Mouse (Mus musculus): Measurements from ENCODE around the gene Pcgf1.
A peak's percentile ranks its signal among the peaks of the same experiment; 100 is the strongest.

The Pcgf1 gene

DNA sequence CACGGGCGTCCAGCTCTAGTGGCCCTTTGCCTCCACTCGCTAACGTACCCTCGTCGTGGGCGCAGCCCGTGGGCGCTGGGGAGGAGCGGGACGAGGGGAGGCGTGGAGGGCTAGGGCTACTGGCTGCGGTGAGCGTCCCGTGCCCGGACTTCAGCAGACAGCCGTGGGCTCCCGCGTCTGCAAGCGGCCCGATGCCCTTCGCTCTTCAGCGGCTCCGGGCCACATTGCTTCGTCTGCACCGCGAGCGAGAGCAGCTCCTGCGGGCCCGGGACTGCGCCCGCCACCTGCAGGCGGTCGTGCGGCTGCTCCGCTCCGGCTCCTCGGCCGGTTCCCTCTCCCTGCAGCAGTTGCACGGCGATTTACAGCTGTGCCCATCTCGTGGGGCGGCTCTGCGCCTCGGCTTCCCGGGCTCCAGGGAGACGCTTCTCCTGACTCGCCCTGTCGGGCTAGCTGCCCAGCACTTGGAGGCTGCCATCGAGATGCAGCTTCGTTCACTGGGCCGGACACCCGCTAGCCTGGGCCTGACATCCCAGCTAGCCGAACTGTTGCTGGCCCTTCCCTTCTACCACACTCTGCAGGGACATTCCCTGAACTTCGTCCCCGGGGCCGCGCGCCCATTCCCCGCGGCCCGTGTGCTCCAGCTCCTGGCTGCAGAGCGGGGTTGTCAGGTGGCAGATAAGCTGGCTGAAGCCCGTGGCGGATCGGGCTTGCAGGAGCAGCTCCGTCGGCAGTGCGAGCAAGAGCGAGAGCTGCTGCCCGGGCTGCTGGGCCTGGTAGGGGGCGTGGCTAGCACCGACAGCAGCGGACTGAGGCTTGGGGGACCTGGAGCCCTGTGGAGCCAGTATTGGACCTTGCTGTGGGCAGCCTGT lies 24.3 kb downstream of the Pcgf1 start:
- peak; percentile 71 to 82 for DNase-seq (ENCODE audit: low spot score in 2 of 2)

- no peak for DNase-seq (ENCODE audit: low spot score in 2 of 2)
These were observed 25.5 kb downstream of the Pcgf1 start for GRCm38 (mm10) chr6:83103130-83103650.

GRCm38 (mm10) chr6:83104158-83104557 lies 26.5 kb downstream of the Pcgf1 start:
- no peak for DNase-seq (ENCODE audit: low spot score in 2 of 2)

DNA sequence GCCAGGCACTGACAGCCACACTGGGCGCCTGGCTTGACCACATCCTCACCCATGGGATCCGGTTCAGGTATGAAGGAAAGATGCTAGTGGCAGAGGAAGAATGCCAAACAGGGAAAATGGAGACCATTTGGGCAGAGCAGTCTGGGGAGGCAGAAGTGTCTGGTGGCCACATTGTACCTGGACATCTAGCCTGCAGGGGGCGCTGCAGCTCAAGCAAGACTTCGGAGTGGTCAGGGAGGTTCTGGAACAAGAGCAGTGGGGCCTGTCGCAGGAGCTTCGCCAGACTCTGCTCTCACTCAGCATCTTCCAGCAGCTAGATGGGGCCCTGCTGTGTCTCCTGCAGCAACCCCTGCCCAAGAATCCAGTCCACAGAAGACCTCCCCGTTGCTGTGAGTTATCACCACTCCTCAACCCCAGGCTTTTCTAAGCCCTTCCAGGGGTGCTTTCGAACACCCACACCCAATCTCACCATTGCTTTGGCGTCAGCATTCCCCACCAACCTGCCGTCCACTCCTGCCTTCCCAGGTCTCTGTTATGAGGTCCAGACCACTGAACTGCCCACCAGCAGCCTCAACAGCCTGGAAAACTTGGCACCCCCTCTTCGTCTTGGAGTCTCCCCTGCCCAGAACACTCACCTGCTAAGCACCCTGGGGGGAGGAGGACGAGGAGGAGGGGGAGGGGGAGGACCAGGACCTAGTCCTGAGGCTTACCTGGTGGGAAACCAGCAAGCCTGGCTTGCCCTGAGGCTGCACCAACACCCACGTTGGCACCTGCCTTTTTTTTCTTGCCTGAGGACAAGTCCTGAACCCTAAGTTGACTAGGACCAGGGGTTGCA lies 30.1 kb downstream of the Pcgf1 start:
- peak; percentile 68 to 88 for DNase-seq (ENCODE audit: low spot score in 2 of 2)

DNA sequence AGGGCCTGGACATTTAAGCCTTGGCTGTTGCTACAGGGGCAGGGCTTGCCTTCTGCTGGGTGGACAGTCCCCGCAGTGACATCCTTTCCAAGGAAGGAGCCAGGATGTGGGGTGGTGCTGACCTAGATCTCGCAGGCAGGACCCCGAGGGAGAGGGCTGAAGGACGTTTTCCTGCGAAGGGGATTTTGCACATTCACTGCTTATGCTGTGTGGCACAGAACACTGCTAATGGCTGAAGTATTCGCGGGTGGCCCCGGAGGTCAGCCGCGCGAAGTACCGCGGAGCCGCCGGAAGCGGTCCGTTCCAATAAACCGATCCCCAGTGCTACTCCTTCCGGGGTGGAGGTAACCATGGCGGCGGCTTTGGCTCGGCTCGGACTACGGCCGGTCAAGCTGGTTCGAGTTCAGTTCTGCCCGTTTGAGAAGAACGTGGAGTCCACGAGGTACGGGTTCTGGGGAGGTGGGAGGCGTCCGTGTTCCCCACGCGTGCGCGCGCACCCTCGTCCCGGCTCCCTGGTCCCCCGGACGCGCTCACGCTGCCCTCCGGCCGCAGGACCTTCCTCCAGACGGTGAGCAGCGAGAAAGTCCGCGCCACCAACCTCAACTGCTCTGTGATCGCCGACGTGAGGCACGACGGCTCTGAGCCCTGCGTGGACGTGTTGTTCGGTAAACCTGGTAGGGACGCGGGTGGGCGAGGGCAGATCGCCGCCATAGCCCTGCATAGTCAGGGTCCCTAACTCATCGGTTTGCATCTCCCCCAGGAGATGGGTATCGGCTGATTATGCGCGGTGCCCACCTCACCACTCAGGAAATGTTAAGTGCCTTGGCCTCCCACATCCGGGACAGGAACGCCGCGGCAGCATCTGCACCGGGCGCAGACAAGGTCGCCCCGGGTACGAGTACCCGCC lies 31.3 kb downstream of the Pcgf1 start, which contains the start of gene Mrpl53:
Gene Mrpl53, plus strand, starts transcription at position 279 of the 907 bp plus-strand sequence.
- peak; percentile 59 to 65 for DNase-seq (ENCODE audit: low spot score in 2 of 2)

- DNase-seq (ENCODE audit: low spot score in 2 of 2) = no peak
These were observed 34.0 kb downstream of the Pcgf1 start for GRCm38 (mm10) chr6:83111510-83112136.

DNA sequence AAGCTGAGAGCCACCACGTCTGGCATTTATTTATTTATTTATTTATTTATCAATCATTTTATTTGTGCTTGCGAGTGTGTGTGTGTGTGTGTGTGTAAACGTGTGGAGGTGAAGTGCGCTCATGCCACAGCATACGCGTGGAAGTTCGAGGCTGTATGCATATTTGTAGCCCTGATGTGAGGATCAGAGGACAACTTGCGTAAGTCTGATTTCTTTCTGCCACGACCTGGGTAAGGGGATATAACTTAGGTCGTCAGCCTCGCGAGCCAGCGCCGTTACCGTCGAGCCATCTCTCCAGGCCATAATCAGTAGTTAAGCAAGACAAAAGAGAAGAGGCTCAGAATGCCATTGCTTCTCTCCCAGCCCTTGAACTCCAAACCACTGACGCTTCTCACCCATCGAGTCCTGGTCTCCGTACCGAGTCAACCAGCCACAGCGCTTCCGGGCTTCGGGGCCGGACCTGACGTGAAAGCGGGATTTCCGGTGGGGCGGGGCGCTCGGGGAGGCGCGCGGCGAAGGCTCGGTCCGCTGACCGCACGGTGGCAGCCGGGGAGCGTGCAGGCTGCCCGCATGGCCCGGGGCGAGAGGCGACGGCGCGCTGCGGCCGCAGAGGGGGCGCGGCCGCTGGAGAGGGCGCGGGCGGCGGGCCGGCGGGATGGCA lies 37.5 kb downstream of the Pcgf1 start, which contains the start of gene Mogs:
Gene Mogs, plus strand, starts transcription at position 486 of the 661 bp plus-strand sequence.
- peak; percentile 85 to 89 for DNase-seq (ENCODE audit: low spot score in 2 of 2)

DNA sequence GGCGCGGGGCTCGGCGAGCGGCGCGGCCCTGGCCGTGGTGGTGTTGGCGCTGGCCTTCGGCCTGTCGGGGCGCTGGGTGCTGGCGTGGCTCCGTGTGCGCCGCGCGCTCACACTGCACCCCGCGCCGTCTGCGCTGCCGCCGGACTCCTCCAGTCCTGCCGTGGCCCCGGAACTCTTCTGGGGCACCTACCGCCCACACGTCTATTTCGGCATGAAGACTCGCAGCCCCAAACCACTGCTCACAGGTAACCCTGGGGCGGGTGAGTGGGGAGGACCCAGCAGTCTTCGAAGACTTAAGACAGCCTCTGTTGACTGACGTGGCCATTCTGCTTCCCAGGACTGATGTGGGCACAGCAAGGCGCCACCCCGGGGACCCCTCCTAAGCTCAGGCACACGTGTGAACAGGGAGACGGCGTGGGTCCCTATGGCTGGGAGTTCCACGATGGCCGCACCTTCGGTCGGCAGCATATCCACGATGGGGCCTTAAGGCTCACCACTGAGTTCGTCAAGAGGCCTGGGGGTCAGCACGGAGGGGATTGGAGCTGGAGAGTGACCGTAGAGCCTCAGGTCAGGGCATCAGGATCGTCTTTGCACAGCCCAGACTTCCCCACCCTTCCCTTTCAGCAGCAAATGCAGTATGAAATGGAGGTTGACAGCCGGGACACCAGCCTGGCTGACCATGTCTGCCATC lies 38.2 kb downstream of the Pcgf1 start:
- peak in 1 of 2 experiments; percentile 38 for DNase-seq (ENCODE audit: low spot score in 2 of 2)

- DNase-seq (ENCODE audit: low spot score in 2 of 2) = no peak
These were observed 38.9 kb downstream of the Pcgf1 start for GRCm38 (mm10) chr6:83116373-83117164.

DNA sequence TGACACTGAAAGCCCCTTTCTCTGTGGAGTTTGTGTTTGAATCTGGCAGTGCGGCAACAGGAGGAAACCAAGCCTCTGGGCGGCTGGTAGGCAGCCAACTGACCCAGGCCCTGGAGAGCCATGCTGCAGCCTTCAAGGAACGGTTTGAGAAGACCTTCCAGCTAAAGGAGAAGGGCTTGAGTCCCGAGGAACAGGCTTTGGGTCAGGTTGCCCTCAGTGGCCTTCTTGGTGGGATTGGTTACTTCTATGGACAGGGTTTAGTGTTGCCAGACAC lies 39.4 kb downstream of the Pcgf1 start:
- no peak for DNase-seq (ENCODE audit: low spot score in 2 of 2)

DNA sequence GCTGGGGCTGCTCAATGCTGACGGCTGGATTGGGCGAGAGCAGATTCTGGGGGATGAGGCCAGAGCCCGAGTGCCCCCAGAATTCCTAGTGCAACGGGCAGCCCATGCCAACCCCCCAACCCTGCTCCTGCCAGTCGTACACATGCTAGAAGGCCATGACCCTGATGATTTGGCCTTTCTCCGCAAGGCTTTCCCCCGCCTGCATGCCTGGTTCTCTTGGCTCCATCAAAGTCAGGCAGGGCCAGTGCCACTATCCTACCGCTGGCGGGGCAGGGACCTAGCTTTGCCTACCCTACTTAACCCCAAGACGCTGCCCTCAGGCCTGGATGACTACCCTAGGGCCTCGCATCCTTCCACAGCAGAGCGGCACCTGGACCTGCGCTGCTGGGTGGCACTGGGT lies 39.9 kb downstream of the Pcgf1 start:
- no peak for DNase-seq (ENCODE audit: low spot score in 2 of 2)

- no peak for DNase-seq (ENCODE audit: low spot score in 2 of 2)
These were observed 40.7 kb downstream of the Pcgf1 start for GRCm38 (mm10) chr6:83118369-83118768.

DNA sequence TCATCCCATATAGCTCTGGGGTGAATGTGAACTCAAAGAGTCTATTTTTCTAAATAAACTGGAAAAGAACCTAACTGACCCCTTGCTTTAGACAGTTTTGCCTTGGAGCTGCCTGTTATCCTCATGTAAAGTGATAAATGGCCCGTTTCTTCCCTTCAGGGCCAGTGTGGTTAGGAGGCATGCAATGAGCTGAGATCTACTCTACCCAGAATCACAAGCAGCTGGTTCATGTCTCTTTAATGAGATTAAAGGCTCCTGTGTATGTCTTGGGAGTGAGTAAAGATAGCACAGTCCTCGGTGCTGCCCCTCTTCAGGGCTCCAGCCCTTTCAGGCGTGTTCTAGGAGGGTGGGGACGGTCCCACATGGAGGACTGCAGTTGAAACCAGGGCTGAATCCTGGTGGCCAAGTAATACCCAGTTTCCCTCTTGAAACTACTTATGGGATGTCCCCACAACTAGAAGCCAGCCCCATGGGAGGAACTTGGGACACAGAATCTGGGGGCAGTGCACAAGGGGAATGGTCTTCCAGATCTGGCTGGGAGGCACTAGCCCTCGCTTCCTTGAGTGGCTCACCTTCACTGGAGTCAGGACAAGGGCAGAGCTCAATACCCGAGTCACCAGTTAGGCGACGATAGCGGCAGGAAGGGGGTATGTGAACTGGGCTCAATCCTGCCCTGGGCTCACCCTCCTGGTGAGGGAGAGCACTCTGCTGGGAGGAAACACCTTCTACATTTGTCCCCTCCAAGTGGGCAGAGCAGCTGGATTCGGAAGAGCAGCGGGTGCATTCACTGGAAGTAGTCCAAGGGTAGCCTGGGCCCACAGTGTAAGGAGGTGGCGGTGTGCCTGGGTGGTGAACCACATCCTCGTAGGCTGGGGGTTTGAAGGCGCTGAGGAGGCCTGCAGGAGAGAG lies 41.4 kb downstream of the Pcgf1 start:
- no peak for DNase-seq (ENCODE audit: low spot score in 2 of 2)

GRCm38 (mm10) chr6:83119734-83120051 lies 42.0 kb downstream of the Pcgf1 start:
- no peak for DNase-seq (ENCODE audit: low spot score in 2 of 2)

DNA sequence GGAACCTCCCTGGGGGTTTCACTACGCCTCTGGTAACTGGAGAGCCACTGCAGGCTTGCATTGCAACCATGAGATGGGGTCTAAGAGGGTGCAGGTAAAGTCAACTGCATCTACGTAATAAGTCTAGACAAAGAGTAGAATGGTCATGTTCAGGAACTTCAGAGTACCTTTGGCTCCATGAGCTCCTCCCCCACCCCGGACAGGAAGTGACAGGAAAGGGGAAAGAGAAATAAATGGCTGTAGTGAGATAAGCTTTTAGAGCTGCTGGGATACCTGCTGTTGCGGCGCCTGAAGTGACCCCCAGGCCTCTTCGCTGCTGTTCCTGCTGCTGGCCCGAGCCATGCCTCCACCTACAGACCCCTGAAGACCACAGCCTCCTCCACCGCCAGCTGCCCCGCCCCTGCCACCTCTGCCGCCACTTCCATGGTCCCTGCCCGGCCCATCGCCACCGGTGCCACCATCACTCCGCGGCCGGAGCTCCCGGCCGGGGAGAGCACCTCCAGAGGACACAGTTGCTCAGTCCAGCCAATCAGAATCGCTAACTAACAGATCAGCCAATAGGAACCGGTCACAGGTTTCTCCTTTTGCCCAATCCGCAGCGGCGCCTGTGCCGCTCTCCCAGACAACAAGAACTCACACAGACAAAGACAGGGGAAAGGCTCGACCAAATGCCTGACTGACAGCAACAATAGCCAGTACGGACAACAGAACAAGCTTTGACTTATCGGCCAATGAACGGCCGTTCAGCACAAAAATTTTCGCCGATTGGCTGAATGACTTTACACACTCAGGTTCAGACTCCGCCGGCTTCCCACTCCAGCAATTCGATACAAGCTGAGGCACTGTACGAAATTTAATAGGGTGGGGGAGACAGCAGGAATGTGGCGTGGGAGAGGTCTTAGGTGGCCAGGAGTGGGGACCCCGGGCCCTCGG lies 43.5 kb downstream of the Pcgf1 start, which contains the start of gene Wbp1:
Gene Wbp1, minus strand, starts transcription at position 630 of the 933 bp plus-strand sequence.
- peak; percentile 88 to 94 for DNase-seq (ENCODE audit: low spot score in 2 of 2)

DNA sequence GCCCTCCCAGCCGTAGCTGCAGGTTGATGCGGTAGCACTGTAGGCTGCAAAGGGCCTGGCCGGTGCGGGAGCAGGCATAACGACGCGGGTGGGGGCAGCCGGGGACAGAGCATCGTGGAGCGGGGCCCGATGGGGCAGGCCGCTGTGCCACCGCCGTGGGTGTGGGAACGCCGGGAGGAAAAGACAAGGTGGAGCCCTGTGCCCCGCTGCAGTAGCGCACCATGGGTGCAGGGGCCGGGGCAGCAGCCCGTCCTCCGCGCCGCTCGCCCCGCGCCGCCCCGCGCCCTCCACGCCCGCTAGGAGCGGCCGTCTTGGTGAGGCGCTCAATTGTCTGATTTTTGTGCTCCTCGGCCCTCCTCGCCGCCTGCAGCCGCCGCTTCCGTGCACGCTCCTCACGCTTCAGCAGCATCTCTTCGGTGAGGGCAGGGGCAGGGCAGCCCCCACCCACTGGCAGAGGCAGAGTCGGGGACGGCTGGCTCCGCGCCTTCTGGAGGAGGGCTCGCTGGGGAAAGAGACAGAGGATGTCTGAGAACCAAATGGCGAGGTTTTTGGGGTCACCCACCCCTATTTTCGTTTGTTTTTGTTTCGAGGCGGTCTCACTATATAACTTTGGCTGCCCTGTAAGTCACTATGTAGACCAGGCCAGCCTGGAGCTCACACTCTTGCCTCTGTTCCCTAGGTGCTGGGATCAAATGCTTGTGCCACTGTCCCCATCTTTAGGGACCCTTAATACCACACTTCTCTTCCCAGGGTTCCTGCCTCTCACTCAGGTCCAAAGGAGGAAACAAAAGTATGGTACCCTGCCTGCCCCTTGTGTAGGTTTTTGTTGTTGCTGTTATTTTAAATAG lies 44.4 kb downstream of the Pcgf1 start:
- peak in 1 of 2 experiments; percentile 37 for DNase-seq (ENCODE audit: low spot score in 2 of 2)

Data from thymus, postnatal 10 days (tissue).